Mouse (Mus musculus): ENCODE results near the gene Setd3.

Setd3 gene

DNA sequence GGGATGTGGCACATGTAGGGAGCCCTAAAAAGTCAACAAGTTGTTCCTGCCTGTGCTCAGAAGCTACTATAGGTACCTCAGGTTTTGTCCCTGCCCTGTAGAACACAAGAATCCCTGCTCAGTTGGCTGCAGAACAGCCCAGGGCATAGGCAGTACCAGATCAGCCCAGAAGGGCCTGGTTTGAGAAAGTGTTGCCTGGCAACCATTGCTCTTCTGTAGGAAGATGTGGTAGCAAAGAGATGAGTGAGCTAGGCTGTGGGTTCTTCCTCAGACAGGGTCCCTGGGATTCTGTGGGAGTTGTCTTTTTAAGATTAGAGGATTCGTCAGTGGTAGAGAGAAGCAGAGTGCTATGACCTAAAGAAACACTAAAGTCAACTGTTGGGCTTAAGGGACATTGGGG, 21.0 kb upstream of the Setd3 start:
- DNase-seq: peak in 1 of 2 experiments; percentile 7

DNA sequence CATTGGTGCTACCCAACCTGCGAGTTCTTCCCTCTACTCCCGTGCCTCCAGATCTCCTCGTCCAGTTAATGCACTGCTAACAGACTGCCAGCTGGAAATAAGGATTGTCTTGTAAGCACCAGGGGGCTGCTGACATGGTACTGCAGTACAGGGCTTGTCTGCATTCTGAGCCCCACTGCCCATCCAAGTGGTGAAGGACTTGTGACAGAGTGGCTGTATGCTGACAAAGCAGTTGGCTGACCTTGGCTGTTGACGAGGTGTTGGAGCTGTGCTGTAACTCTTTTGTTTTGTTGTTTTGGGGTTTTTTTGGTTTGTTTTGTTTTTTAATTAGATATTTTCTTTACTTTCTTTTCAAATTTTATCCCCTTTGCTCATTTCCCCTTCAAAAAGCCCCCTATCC, 19.3 kb upstream of the Setd3 start:
- DNase-seq: no peak

DNA sequence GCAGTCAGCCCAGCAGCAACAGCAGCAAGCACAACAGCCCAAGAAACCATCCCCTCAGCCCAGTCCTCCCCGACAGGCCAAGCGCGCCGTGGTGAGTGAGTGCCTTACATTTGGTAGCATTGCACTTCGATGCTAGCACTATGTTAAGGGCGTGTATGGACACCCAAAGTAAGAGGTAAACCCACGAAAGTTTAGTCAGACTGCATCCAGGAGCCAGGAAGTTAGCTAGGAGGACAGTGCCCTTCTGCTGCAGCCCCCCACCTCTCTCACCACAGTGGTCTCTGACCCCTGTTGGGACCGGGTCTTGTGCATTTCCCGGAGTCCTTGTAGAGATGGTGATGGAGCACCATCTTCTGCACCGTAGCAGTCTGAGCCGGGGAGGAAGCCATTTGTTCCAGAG, 16.6 kb upstream of the Setd3 start:
- no peak for DNase-seq

DNA sequence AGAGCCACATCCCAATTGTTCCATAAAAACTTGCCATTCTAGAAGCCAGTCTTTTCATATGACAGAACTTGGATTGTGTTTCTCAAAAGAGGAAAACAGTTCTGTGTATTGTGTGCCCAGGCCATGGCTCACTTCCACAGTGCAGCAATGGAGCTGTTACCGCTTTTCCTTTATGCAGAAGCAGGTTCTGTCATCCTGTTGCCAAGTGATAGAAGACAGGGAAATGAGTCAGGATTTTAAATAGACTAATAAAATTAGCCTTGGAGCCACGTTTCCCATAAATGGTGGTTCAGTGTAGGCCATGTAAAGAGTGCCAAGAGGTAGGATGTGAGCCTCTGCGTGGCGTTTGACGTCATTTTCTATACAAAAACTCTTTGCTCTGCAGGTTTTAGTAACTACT, 14.8 kb upstream of the Setd3 start:
- no peak for DNase-seq

DNA sequence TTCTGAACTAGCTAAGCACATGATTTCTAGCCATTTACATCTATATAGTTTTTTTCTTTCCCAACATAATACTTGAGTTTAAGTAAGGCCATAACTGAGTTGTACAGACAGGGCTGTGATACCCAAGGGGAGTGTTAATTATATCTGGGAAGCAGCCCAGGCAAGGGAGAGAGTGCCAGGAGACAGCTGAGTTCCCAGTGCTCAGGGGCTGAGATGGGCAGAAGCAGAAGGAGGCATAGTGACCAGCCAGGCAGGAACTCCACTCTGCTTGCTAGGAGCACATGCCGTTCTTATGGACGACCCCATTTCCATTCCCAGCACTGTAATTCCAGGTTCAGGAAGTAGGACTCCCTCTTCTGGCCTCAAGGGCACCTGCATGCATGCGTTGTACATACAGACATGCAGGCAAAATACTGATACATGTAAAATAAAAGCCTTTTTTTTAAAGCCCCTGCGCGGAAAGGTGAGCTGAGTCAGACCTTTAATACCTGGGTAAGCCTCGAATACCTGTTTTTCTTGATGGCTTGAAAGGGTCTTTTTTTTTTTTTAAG, 8.5 kb upstream of the Setd3 start:
- no peak for DNase-seq

DNA sequence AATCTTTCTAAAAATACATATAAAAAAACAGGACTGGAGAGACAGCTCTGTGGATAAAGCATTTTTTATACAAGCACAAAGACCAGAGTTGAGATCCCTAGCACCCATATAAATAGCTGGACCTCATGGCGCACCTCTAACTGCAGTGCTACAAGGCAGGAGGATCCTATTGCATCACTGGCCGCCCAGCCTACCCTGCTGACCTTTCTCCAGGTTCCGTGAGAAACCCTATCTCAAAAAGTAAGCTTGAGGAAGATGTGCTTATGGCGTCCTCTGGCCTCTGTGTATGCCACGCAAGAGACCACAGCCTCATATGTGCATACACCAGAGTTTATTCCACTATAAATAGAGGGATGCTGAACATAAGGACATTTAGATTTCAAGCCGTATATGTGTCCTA, 2.6 kb upstream of the Setd3 start:
- no peak for DNase-seq

DNA sequence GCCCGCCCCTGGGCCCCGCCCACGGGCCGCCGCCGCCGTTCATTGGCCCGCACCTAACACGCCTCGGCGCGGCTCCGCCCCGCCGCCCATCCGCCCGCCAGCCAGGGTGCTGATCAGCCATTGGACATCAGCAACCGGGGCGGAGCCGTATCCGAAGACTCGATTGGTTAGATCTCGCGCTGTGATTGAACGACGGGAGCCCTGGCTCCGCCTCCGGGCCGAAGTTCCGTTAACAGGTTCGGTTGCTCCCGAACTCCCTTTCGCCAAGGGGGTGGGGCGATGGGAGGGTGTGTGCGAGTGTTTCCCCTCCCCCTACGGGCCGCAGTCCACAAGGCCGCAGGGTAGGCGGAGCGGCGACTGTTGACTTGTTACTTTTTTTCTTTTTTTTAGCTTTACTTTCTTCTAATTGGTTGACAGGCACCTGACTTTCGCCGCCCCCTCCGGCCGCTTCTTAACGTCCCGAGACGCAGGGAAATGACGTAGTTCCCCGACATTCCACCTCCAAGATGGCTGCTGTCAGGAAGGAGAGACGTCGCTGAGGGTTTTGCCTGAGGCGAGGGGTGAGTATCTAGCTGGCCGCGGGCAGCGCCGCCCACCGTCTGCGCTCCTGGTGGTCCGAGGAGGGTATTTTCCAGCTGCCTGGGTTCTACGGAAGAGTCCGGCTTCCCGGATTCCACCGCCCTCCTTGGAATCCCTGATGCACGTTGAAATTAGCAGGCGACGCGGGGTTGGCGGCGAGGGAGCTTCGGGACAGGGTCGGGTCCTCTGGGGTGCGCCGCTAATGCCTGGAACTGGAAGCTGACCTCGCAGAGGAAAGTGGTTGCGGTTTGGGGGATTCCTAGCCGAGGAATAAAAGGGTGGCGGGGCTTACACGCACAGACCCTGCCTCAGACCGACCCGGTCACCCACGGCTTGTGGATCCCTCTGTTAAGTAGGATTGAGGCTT, 480 bp upstream of the Setd3 start, which contains the start of gene Ccnk:
Ccnk (plus strand) TSS at position 259 of the 946 bp plus-strand sequence.
- DNase-seq: peak; percentile 100

DNA sequence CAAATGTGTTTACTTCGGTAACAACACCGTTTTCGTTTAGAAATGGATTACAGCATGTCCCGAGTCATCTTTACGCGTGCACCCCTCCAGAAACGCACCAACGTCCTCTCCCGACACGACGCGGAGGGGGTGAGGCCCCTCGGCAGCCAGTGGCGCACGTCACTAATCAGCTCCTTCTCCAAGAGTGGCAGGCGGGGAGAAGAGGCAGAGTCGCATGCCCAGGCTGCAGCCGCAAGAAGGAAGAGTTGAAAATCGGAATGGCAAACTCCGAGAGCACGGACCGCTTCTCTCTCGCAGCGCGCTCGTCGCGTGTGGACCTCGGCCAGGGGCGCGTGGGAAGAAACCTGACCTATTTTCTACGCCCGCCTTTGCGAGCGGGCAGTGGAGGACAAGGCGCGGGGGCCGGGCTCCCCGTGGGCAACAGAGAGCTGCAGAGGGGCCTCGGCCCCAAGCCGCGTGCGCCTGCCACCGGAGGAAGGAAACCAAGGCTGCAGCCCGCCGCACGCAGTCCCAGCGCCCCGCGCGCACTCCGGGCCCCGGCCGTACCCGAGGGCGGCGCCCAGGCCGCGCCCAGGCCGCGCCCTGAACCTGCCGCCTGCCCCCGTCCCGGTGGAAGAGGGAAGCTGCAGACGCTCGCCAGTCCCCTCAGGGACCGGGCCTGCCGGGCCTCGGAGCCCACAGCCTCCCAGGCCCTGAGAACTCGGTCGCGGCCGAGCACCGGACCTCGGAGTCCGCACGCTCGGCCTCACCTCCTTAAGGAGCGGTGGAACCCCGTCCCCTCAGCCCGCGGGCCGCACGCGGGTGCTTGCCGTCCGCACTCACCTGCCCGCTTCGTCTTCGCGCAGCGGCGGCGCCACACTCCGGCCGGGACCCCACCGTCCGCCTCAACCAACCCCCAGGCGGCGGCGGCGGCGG, 526 bp downstream of the Setd3 start:
- peak; percentile 36 to 69 for DNase-seq

DNA sequence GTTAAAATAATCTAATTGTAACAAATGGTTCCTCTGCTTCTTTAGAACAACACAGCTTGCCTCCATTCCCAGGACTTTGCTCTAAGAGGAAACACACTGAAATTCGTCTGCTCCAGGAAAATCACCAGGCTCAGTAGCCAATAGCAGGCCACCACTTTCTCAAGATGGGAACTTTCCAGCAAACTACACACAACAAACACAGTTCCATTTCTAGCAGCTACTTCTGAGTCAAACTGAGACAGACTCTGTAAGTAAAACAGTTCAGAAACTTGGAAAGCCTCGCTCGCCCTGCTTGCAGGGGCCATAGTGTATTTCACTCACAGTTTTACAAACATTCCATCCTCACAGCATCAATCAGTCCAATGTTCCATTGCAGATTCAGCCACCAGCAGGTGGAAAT, 2.7 kb downstream of the Setd3 start:
- DNase-seq: no peak

DNA sequence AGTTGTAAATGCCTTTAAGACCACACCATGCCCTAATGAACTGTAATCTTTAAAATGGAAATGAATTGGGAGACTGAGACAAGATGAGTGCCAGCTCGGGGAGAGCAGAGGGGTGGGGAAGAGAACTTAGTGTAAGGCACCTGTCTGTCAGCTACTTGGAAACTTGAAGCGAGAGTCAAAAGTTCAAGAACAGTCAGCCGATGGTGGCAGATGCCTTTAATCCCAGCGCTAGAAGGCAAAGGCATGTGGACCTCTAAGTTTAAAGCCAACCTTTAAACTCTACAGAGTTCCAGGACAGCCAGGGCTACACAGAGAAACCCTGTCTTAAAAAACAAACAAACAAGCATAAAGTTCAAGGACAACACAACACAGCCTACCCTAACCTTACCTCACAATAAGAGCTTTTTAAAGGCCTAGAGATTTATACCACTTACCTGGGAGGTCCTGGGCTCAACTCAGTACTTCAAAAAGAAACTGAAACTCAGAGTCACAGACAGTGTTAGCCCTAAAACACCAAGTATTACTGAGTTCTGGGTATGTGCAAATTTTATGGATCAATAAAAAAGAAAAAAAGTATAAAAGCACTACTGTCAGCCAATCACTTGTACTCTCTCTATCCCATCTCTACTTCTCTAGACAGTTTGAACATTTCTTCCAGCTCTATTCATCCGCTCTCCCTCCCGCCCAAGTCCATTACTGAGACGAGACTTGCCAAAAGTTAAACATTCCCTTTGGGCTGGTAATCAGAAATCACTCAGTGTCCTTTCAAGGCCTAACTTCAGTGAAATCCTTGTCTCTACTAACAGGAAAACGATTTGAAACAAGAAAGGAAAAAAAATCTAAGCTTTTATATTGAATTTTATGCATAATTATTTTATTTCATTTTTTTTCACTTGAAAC, 4.3 kb downstream of the Setd3 start:
- DNase-seq: peak in 1 of 2 experiments; percentile 24

DNA sequence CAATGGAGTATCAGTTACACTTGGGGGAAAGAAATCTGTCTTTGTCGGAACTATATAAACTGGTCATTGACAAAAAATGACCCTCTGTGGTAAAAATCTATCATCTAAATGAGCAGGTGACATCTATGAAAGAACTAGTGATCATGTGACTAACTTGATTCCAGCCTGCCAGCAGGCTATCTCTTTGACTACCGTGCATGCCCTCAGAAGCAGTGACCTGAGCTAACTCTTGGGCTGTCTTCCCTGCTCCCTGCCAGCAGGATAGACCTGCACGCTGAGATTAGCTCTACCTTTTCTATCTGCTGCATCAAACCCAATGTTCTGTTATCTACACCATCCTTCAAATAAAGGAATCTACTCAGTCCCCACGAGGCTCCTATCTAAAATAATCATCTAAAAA, 6.5 kb downstream of the Setd3 start:
- no peak for DNase-seq

DNA sequence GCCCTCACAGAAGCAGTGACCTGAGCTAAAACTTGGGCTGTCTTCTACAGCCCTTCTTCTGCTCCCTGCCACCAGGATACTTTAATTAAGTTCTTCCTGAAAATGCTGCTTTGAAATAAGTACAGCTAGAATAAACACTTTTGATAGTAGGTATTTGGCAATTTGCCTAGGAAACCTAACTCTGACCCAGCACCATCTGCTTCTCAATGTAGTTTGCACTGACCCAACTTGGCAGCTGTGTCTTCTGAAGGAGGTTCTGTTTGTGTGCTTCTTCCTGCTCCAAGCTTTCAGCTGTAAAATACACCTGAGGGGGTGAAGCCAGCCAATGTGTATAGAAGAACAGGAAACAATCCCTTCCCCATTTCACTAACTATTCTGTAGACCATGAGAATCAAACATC, 7.8 kb downstream of the Setd3 start:
- DNase-seq: no peak

DNA sequence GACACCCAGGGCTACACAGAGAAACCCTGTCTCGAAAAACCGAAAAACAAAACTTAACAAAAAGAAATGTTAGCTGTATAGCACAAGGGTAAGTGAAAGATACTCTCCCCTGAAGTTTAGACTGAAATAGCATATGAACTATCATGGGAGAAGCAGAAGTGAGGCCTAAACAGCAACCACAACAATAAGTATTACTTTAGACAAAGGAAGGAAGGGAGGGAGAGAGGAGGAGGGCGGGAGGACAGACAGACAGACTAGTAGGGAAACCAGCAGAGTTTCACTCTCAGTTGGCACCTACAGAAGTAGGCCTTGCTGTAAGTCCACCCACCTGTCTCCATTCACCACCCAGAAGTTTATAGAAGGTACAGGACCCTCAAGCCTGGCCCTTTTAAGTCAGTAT, 8.6 kb downstream of the Setd3 start:
- DNase-seq: no peak

DNA sequence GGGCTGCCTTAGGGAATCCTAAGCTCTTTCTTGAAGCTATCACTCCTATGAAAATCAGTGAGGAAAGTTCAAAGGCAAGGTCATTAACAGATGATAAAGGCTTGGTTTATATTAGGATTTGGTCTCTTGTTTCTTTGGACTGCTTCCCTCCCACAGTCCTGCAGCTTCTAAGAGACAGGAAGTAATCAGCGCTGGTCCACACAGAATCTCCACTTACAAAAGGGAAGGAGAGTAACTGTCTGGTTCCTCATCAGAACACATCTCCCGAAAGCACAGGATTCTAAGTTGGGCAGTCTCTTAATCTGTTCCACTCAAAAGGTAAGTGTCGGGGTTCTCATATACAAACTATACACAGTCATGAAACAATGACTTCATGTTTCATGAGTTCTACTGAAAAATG, 10.2 kb downstream of the Setd3 start:
- DNase-seq: no peak

DNA sequence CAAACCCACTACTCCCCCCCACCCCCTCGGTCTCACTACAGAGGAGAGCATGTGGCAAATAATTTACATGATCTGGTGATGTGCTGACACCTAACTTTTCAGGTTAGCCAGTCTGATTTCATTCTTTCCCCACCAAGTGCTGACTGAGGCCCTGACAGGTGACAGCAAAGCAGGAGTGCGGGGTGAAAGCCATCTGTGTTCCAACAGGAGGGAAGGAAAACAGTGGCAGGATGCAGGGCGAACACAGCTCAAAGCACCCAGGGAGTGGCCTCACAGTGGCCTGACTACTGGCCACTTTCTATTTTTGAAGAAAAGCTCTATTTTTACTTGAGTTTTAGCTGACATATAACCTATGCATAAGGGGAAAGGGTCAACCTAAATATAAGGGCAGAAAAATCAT, 15.4 kb downstream of the Setd3 start:
- DNase-seq: no peak

DNA sequence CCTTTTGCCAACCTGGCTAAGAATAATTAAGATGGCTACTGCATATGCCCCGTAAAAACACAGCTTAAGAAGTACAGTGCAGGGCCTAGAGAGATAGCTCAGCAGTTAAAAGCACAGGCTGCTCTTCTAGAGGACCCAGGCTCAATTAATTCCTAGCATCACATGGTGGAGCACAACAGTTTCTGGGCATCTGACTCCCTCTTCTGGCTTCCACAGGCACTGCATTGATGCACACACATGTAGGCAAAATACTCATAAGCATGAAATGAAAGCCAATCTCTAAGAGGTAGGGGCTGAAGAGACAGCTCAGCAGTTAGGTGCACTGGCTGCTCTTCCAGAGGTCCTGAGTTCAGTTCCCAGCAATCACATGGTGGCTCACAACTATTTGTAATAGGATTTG, 17.1 kb downstream of the Setd3 start:
- peak in 1 of 2 experiments; percentile 42 for DNase-seq

DNA sequence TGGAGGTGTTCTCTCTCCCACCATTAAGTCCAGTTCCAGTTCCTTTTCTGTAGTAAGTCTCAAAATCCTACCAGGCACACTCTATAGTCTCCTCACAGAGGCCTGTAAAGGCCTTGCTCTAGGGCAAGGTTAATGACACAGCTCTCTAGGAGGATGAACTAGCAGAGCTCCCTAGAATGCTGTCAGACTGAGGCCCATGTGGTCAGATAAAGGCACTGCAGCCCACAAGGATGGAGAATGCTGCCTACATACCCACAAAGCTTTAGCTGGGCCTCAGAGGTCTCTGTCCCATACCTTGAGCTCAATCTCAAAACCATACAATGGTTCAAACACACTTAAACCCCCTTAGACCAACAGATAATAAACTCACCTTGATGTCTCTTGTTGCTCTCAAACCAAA, 19.3 kb downstream of the Setd3 start:
- DNase-seq: no peak

DNA sequence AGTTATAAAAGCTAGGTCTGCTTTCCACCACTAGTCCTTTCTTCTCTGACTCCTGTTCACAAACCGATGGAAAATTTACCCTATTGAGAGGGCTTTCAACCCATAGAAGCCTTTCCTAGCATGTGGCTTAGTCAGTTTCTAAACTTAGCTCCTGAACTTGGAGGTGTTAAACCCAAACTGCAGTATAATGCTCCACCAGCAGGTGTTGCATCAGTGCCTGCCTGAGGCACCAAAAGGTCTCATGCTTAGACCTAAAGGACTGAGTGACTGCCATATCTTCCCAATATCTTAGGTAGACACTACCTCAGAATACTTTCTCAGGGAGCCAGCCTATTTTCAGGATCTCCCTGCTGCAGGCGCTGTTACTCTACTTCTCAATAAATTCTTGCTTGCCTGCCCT, 26.4 kb downstream of the Setd3 start:
- no peak for DNase-seq

DNA sequence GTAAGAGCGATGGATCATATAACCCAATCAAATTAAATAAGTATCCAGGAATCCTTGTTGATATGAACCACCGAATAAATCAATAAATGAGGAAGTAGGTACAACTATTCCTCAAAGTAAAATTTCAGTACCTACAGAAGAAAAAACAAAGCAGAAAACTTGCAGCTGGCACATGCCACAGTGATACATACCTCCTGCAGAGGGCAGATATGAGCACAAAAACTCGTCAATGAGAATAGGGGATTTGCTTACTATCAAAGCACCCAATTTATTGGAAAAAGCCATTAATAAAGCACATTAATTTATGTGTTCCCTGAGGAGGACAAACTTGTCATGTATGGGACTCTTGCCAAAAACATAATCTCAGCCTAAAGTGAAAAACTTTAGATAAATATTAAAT, 29.4 kb downstream of the Setd3 start:
- no peak for DNase-seq

DNA sequence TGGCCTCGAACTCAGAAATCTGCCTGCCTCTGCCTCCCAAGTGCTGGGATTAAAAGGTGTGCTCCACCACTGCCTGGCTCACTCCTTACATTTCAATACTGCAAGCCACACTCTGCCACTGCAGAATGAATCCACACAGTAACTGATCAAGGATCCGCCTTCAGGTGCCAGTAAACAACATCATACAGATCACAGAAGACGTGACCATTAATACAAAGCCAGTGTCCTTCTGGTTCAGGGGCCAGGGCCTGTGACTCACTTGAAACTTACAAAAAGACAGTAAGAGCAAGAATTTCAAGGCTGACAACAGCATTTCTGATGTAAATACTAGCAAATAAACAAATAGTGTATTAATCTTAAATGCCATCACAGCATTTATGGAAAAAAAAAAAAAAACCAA, 33.9 kb downstream of the Setd3 start:
- DNase-seq: no peak

DNA sequence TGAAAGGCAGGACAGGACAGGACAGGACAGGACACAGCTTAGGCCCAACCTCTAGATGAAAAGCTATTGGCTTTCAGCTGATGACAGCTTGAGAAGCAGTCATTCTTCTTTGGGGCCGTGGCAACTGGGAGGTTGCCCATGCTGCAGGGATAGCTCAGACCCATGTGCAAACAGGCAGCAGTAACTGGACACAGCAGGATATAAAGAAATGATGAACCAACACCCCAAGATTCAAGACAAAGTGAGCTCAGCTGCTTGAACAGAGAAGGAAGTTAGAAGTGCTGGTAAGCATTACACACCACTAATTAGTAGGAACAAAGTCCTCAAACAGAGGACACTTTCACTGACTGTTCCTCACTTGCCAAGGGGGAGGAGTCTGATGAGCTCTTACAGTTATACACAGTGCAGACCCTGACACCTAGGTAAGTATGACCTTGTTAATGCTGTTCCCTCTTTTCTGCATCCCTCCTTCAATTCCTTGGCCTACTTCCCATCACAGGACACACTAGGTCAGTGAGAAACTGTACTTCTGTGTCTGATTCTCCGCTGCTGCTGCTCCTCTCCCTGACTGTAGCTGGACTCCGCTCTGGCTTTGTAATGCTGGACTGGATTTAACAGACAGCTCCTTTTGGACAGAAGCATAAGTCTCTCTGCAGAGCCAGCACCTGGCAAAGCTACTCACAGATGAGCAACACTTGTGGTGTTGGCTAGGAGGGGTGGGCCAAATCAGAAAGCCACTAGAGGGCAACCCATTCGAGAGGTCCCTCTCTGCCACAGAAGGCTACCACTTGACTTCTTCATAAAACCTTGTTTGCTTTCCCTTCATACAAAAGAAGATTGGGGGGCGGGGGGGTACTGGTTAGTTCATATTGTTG, 35.3 kb downstream of the Setd3 start:
- DNase-seq: peak; percentile 43 to 56
